Mouse (Mus musculus): Measurements from ENCODE around the gene Apc2. TPM values are rescaled to one million over a fixed set of nuclear protein-coding genes. Genes with fewer than 3 reads are reported as not detected.

The Apc2 gene
- polyA plus RNA-seq, 1 experiment from 2014 or later, result 144 TPM

DNA sequence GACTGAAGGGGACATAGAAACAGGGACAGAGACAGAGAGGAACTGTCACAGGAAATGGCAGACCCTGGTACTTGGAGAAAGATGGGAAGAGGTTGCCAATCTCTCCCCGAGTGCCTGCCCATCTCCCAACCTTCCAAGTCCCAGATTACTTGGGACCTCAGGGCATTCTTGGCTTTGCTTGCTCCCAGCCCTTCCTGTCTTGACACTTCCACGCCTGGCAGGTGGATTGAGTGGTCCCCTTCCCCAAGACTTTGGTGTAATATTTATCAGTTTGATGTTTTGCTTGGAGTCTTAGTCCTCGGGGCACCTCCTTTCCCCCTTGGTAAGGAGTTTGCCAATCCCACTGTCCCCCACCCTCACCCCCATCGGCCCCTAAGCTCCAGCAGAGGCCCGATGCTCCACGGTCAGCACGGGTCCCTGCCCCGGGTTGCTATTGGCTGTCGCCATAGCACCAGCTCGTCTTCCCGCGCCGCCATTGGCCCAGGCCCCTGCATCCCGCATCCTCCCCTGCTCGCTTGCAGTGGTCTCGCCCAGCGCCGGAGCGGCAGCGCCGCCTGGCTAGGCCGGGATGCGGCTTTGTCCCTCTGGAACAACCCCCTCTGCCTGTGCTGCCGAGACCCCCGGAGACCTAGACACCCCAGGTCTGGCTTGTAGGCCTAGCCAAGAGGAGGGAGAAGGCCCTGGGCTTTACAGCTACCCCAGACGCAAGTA, 2.9 kb downstream of the Apc2 start:
- Histone ChIP-seq H3K4me3 (replicated peaks) (peak overlapping the region; percentile 52), H3K9ac (replicated peaks) (peak overlapping the region; percentile 74), H3K27ac (replicated peaks) (peak overlapping the region; percentile 95), H3K9me3 (replicated peaks) (no peaks in the 10 kb centered on the region), H3K36me3 (peaks cover 22% of the 10 kb centered on the region), H3K4me2 (peak overlapping the region; percentile 85), H3K4me1 (peaks cover 91% of the 10 kb centered on the region), H3K27me3 (replicated peaks) (no peaks in the 10 kb centered on the region)
- ATAC-seq (ENCODE audit: low FRiP score), result peak; percentile 71
- 3% methylated on average over 26 of the region's 26 CpGs for WGBS

GRCm38 (mm10) chr10:80299301-80299700, 3.5 kb downstream of the Apc2 start:
- peak overlapping the region; percentile 95 for H3K27ac ChIP-seq (replicated peaks)
- peak; percentile 3; the same call in 1 of the 2 replicates for ATAC-seq (ENCODE audit: low FRiP score)
- H3K9ac ChIP-seq (replicated peaks), result peak overlapping the region; percentile 74
- peak overlapping the region; percentile 52 for H3K4me3 ChIP-seq (replicated peaks)
- WGBS, result 5% methylated on average over 15 of the region's 15 CpGs
- no peaks in the 10 kb centered on the region for H3K9me3 ChIP-seq (replicated peaks)
- H3K4me1 ChIP-seq, result peaks cover 91% of the 10 kb centered on the region
- peak overlapping the region; percentile 85 for H3K4me2 ChIP-seq
- H3K36me3 ChIP-seq, result peaks cover 17% of the 10 kb centered on the region
- no peaks in the 10 kb centered on the region for H3K27me3 ChIP-seq (replicated peaks)

DNA sequence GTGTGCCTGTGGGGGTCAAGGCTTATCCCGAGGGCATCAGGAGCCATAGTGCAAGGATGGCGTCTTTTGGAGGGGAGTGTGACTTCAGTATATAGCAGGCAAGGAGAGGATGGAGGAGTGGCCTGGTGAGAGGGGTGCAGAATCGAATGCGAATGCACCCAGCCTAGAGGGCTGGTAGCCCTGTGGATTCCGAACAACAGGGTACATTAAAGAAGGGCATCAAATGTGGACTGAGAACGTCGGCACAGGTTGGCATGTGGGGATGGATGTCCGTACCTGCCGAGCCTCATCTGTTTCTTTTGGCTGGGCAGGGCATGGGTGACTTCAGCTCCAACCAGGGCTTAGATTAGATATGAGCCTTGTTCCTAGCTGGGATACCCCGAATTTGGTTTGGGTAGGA, 4.0 kb downstream of the Apc2 start:
- peaks cover 91% of the 10 kb centered on the region for H3K4me1 ChIP-seq
- peak overlapping the region; percentile 52 for H3K4me3 ChIP-seq (replicated peaks)
- peak overlapping the region; percentile 74 for H3K9ac ChIP-seq (replicated peaks)
- peaks cover 14% of the 10 kb centered on the region for H3K36me3 ChIP-seq
- ATAC-seq (ENCODE audit: low FRiP score), result no peak
- H3K27me3 ChIP-seq (replicated peaks), result no peaks in the 10 kb centered on the region
- H3K27ac ChIP-seq (replicated peaks), result peak overlapping the region; percentile 95
- H3K9me3 ChIP-seq (replicated peaks), result no peaks in the 10 kb centered on the region
- WGBS, result 25% methylated on average over 10 of the region's 10 CpGs
- peak overlapping the region; percentile 85 for H3K4me2 ChIP-seq

GRCm38 (mm10) chr10:80300672-80301181, 5.0 kb downstream of the Apc2 start:
- Histone ChIP-seq H3K4me1 (peaks cover 91% of the 10 kb centered on the region), H3K9me3 (replicated peaks) (no peaks in the 10 kb centered on the region), H3K27me3 (replicated peaks) (no peaks in the 10 kb centered on the region), H3K27ac (replicated peaks) (peak overlapping the region; percentile 95), H3K4me3 (replicated peaks) (peak overlapping the region; percentile 52), H3K4me2 (peak overlapping the region; percentile 85), H3K36me3 (peaks cover 21% of the 10 kb centered on the region), H3K9ac (replicated peaks) (peak overlapping the region; percentile 74)
- WGBS, result 7% methylated on average over 11 of the region's 11 CpGs
- ATAC-seq (ENCODE audit: low FRiP score), result peak; percentile 77

- no peaks in the 10 kb centered on the region for H3K27me3 ChIP-seq (replicated peaks)
- ATAC-seq (ENCODE audit: low FRiP score), result no peak; the same call in 1 of the 2 replicates
- H3K9ac ChIP-seq (replicated peaks), result peak overlapping the region; percentile 74
- no peaks in the 10 kb centered on the region for H3K9me3 ChIP-seq (replicated peaks)
- peak overlapping the region; percentile 85 for H3K4me2 ChIP-seq
- 46% methylated on average over 10 of the region's 10 CpGs for WGBS
- peaks cover 84% of the 10 kb centered on the region for H3K4me1 ChIP-seq
- peak overlapping the region; percentile 52 for H3K4me3 ChIP-seq (replicated peaks)
- H3K36me3 ChIP-seq, result peaks cover 28% of the 10 kb centered on the region
- peak overlapping the region; percentile 95 for H3K27ac ChIP-seq (replicated peaks)
These were observed 5.7 kb downstream of the Apc2 start for GRCm38 (mm10) chr10:80301256-80302081.

GRCm38 (mm10) chr10:80302082-80302355, 6.2 kb downstream of the Apc2 start:
- Histone ChIP-seq H3K4me2 (peak overlapping the region; percentile 85), H3K9me3 (replicated peaks) (no peaks in the 10 kb centered on the region), H3K4me1 (peaks cover 79% of the 10 kb centered on the region), H3K9ac (replicated peaks) (peak overlapping the region; percentile 74), H3K36me3 (peaks cover 33% of the 10 kb centered on the region), H3K27ac (replicated peaks) (peak overlapping the region; percentile 95), H3K4me3 (replicated peaks) (peak overlapping the region; percentile 52), H3K27me3 (replicated peaks) (no peaks in the 10 kb centered on the region)
- 34% methylated on average over 5 of the region's 5 CpGs for WGBS
- ATAC-seq (ENCODE audit: low FRiP score), result no peak

- H3K27ac ChIP-seq (replicated peaks), result peak overlapping the region; percentile 95
- 0 out of 2 replicates have a peak, but pooled peaks have one; percentile 4 for ATAC-seq (ENCODE audit: low FRiP score)
- peaks cover 38% of the 10 kb centered on the region for H3K36me3 ChIP-seq
- WGBS, result 9% methylated on average over 9 of the region's 9 CpGs
- H3K4me2 ChIP-seq, result peak overlapping the region; percentile 85
- H3K27me3 ChIP-seq (replicated peaks), result no peaks in the 10 kb centered on the region
- peak overlapping the region; percentile 52 for H3K4me3 ChIP-seq (replicated peaks)
- no peaks in the 10 kb centered on the region for H3K9me3 ChIP-seq (replicated peaks)
- peaks cover 74% of the 10 kb centered on the region for H3K4me1 ChIP-seq
- peak overlapping the region; percentile 74 for H3K9ac ChIP-seq (replicated peaks)
These were observed 6.7 kb downstream of the Apc2 start for GRCm38 (mm10) chr10:80302471-80302881.

DNA sequence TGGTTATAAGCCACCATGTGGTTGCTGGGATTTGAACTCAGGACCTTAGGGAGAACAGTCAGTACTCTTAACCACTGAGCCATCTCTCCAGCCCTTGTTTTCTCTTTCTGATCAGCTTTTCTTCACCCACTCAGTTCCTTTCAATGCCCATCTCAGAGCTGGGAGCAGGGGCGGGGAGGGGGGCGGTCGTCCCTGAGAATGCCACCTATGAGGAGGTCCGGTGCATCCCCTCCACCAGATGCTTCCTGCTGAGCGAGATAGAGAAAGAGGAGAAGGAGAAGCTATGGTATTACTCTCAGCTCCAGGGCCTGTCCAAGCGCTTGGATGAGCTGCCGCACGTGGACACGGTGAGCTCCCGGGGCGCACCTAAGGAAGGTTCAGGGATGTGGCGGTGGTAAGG, 8.7 kb downstream of the Apc2 start:
- peaks cover 59% of the 10 kb centered on the region for H3K4me1 ChIP-seq
- peak overlapping the region; percentile 32 for H3K4me2 ChIP-seq
- no peak overlapping the region for H3K27ac ChIP-seq (replicated peaks)
- H3K27me3 ChIP-seq (replicated peaks), result no peaks in the 10 kb centered on the region
- H3K9ac ChIP-seq (replicated peaks), result 0 out of 2 replicates have a peak overlapping the region, but pooled peaks have one; percentile 18
- no peaks in the 10 kb centered on the region for H3K9me3 ChIP-seq (replicated peaks)
- ATAC-seq (ENCODE audit: low FRiP score), result no peak
- 23% methylated on average over 12 of the region's 12 CpGs for WGBS
- H3K36me3 ChIP-seq, result peaks cover 58% of the 10 kb centered on the region
- peak overlapping the region; percentile 0; the same call in 1 of the 2 replicates for H3K4me3 ChIP-seq (replicated peaks)

DNA sequence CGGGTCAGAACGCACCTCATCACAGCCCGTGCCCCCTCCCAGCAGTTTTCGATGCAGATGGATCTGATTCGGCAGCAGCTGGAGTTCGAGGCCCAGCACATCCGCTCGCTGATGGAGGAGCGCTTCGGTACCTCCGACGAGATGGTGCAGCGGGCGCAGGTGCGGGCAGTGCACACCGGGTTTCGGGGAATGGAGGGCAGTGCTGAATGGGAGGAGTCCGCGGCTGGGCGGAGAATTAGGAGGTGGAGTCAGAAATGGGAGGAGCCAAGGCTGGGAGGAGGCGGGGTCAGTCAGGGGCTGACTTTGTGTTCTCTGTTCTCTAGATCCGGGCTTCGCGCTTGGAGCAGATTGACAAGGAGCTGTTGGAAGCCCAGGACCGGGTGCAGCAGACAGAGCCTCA, 9.1 kb downstream of the Apc2 start:
- peak overlapping the region; percentile 0; the same call in 1 of the 2 replicates for H3K4me3 ChIP-seq (replicated peaks)
- H3K4me1 ChIP-seq, result peaks cover 56% of the 10 kb centered on the region
- H3K4me2 ChIP-seq, result peak overlapping the region; percentile 32
- no peaks in the 10 kb centered on the region for H3K9me3 ChIP-seq (replicated peaks)
- no peaks in the 10 kb centered on the region for H3K27me3 ChIP-seq (replicated peaks)
- 12% methylated on average over 25 of the region's 25 CpGs for WGBS
- H3K36me3 ChIP-seq, result peaks cover 62% of the 10 kb centered on the region
- H3K9ac ChIP-seq (replicated peaks), result no peak overlapping the region
- no peak for ATAC-seq (ENCODE audit: low FRiP score)
- H3K27ac ChIP-seq (replicated peaks), result no peak overlapping the region

DNA sequence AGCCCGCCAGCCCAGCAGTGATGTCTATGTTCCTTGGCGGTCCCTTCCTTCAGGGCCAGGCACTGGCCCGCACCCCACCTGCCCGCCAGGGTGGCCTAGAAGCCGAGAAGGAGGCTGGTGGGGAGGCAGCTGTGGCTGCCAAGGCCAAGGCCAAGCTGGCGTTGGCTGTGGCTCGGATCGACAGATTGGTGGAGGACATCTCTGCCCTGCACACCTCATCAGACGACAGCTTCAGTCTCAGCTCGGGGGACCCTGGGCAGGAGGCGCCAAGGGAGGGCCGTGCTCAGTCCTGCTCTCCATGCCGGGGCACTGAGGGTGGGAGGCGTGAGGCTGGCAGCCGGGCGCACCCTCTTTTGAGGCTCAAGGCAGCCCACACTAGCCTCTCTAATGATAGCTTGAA, 15.8 kb downstream of the Apc2 start:
- no peak for ATAC-seq (ENCODE audit: low FRiP score)
- Histone ChIP-seq H3K4me1 (peaks cover 41% of the 10 kb centered on the region), H3K4me3 (replicated peaks) (no peak overlapping the region), H3K4me2 (no peak overlapping the region), H3K9ac (replicated peaks) (no peak overlapping the region), H3K27ac (replicated peaks) (no peak overlapping the region), H3K9me3 (replicated peaks) (no peaks in the 10 kb centered on the region), H3K36me3 (peaks cover 98% of the 10 kb centered on the region), H3K27me3 (replicated peaks) (no peaks in the 10 kb centered on the region)
- 87% methylated on average over 16 of the region's 16 CpGs for WGBS

DNA sequence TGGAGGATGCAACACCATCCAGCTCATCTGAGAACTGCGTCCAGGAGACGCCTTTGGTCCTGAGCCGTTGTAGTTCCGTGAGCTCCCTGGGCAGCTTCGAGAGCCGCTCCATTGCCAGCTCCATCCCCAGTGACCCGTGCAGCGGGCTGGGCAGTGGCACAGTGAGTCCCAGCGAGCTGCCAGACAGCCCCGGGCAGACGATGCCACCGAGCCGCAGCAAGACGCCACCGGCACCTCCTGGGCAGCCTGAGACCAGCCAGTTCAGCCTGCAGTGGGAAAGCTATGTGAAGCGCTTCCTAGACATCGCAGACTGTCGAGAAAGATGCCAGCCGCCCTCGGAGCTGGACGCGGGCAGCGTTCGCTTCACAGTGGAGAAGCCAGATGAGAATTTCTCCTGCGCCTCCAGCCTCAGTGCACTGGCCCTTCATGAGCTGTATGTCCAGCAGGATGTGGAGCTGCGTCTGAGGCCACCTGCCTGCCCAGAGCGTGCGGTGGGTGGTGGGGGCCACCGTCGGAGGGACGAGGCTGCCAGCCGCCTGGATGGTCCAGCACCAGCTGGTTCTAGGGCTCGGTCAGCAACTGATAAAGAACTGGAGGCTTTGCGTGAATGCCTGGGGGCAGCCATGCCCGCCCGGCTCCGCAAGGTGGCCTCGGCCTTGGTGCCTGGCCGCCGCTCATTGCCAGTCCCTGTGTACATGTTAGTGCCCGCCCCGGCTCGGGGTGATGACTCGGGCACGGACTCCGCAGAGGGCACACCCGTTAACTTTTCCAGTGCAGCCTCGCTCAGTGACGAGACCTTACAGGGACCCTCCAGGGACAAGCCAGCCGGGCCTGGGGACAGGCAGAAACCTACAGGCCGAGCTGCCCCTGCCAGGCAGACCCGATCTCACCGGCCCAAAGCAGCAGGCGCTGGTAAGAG, 17.1 kb downstream of the Apc2 start:
- Histone ChIP-seq H3K4me3 (replicated peaks) (no peak overlapping the region), H3K4me1 (peaks cover 50% of the 10 kb centered on the region), H3K27me3 (replicated peaks) (no peaks in the 10 kb centered on the region), H3K9me3 (replicated peaks) (no peaks in the 10 kb centered on the region), H3K27ac (replicated peaks) (no peak overlapping the region), H3K4me2 (no peak overlapping the region), H3K36me3 (peaks cover 97% of the 10 kb centered on the region), H3K9ac (replicated peaks) (no peak overlapping the region)
- WGBS, result 67% methylated on average over 54 of the region's 54 CpGs
- no peak for ATAC-seq (ENCODE audit: low FRiP score)
